Mouse (Mus musculus) embryonic stem cell, embryonic (primary cell): ENCODE results near the gene Thoc3.

Experiments used
- CTCF ChIA-PET, 4 experiments: fragments of 300-600 bp in 2 of 4; fragments of 350-600 bp in 2 of 4; sonication (Branson Sonifier 250); formaldehyde crosslinking; loops; one replicate each; lab custom pipeline; 2022; ENCODE audit warnings: inconsistent platforms in 2 of 4; lab: Charles Lee
- POLR2A ChIA-PET, 4 experiments: fragments of 300-600 bp in 2 of 4; fragments of 350-600 bp in 2 of 4; sonication (Branson Sonifier 250); formaldehyde crosslinking; loops; one replicate each; lab custom pipeline; 2022; ENCODE audit warnings: antibody characterized with exemption in 4 of 4, inconsistent platforms in 1 of 4; lab: Charles Lee

The Thoc3 gene

DNA sequence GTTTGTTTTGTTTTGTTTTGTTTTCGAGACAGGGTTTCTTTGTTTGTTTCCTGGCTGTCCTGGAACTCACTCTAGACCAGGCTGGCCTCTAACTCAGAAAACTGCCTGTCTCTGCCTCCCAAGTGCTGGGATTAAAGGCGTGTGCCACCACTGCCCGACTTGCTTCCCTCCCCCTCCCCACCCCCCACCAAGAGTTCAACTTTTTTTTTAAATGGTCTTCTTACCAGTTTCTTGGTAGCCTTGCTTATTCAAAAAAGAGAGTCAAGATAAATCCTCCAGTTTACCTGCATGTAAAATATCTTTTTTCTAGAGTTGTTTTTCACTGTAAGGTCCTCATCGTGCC lies 334 bp upstream of the Thoc3 start:
- ChIA-PET POLR2A (interaction anchor here (0.6 to 2.4 kb wide), 22 partner anchors 9 to 315 kb away, joined by 3 to 14 read pairs (median 4); partner anchors contain the start of genes Simc1 (in 2 of the 4), Arl10 (in 1 of the 4), Cplx2 (in 1 of the 4) and Higd2a (in 1 of the 4)), CTCF (interaction anchor here in 3 of 4 experiments (0.6 to 3.4 kb wide), 5 partner anchors 12 to 1456 kb away, joined by 3 to 18 read pairs (median 4); no protein-coding TSS in a partner anchor)

DNA sequence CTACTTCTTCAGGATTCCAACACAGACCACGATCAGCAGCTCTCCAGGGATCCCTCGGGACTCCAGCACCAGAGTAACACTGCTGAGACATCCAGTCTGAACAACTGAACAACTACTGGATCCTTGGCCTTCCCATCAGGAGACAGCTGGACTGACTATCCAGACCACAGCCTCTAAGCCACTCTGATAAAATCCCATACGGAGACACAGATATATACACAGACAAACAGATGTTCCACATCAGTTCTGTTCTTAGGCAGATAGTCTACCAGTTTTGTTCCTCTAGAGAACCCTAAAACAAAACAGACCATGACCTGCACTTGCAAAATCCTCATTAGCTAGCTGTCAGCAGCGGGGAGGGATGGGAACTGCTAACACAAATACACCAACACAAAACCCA lies 9.4 kb downstream of the Thoc3 start:
- CTCF ChIA-PET, result interaction anchor here in 1 of 4 experiments (6.4 kb wide), 1 partner anchor 12 kb away, joined by 45 read pairs; no protein-coding TSS in a partner anchor
- POLR2A ChIA-PET, result interaction anchor here (0.7 to 2.6 kb wide), 6 partner anchors 8 to 231 kb away, joined by 4 to 12 read pairs (median 8); partner anchors contain the start of genes Simc1 (in 1 of the 4) and Thoc3 (in 1 of the 4)

DNA sequence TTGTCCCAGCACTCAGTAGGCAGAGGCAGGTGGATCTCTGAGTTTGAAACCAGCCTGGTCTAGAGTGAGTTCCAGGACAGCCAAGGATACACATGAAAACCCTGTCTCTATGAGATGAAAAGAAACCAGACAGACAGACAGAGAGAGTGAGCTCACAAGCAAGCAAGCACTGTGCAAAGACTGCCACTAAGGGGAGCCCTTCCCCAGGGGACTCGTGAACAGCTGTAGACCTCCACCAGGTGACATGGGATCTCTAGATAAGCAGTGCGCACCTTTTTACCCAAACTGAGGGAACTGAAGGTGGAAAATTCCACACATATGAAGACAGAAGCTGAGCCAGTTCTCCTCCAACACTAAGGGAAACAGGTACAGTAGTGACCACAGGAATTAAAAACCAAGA lies 11.6 kb downstream of the Thoc3 start:
- ChIA-PET CTCF (interaction anchor here (0.6 to 6.4 kb wide), 25 partner anchors 9 to 343 kb away, joined by 3 to 45 read pairs (median 4); partner anchors contain the start of genes Thoc3 (in 2 of the 4), Cplx2 (in 1 of the 4) and Tspan17 (in 1 of the 4)), POLR2A (interaction anchor here in 3 of 4 experiments (0.8 to 2.2 kb wide), 7 partner anchors 9 to 339 kb away, joined by 3 to 9 read pairs (median 5); partner anchors contain the start of genes Faf2 (in 1 of the 3) and Thoc3 (in 1 of the 3))

DNA sequence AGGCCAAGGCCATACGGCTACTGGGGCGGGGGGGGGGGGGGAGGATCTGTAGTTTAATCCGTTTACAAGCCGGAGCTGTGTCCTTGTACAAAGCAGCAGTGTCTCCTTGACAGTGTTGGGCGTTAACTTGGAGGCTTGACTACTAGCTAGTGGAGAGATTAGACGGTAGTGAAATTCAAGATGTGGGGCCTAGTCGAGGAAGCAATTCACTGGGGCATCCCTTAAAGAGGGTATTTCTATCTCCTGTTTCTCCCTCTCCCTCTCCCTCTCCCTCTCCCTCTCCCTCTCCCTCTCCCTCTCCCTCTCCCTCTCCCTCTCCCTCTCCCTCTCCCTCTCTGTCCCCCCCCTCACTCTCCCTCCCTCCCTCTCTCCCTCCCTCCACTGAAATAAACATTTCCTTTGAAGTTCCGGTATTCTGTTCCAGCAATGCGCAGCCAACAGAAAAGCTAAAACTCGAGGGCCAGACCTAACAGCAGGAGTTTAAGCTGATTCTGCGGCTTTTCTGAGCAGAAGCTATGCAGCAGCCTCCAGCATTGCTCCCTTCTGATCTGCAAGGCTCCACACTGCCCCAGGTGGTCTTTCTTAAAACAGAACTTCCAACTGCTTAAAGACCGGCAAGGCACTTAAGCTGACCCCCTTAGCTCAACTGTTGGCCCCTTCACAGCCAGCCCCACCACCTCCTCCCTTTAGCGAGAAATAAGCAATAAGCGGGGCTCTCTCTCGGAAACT lies 21.0 kb downstream of the Thoc3 start:
- POLR2A ChIA-PET, result interaction anchor here (0.5 to 2.5 kb wide), 30 partner anchors 10 to 387 kb away, joined by 3 to 14 read pairs (median 4); partner anchors contain the start of genes Simc1 (in 2 of the 4) and Thoc3 (in 2 of the 4)

DNA sequence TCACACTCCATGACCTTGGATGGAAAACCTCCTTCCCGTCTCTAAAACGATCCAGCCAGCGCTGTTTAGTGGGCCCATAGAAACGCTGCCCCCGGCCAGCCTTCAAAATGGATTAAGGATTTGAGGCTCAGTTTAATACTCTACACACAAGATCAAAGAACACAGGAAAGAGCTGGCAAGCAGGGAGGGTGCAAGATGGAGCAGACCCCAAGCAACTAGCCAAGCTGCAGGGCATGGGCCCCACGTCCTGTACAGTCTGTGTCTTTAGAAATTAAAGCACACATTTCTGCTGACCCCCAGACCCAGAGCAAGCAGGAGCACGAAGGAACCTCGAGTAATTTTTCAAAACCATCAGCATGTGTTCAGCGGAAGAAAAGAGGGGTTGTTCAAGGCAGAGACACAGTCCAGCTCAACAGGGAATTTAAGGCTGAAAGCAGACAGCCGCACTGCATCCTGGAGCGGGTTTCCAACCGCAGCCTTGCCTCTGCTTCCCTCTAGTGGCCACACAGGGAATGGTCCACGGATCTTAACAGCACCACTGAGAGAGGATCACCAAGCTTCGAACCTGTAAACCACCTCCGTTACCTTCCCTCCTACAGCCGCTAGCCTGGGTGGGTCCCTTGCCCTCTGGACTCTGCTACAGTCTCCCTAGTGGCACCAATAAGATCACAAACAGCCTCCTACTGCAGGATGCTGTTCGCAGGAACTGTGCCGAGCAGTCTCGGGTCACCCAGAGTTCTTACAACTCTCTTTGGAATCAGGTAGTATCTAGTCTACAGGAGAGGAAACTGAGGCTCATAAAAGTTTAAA lies 21.8 kb downstream of the Thoc3 start:
- CTCF ChIA-PET, result interaction anchor here (0.5 to 3.7 kb wide), 142 partner anchors 9 to 1053 kb away, joined by 3 to 111 read pairs (median 4); partner anchors contain the start of genes Cplx2 (in 4 of the 4), Thoc3 (in 2 of the 4), Faf2 (in 1 of the 4) and Sfxn1 (in 1 of the 4)
- POLR2A ChIA-PET, result interaction anchor here in 3 of 4 experiments (0.6 to 2.5 kb wide), 18 partner anchors 10 to 386 kb away, joined by 3 to 14 read pairs (median 4); partner anchors contain the start of genes Simc1 (in 1 of the 3) and Thoc3 (in 1 of the 3)

More for the DNA sequence above, 21.0 kb downstream of the Thoc3 start:
- CTCF ChIA-PET, result interaction anchor here (0.5 to 3.7 kb wide), 148 partner anchors 8 to 1054 kb away, joined by 3 to 111 read pairs (median 4); partner anchors contain the start of genes Cplx2 (in 3 of the 4), Sfxn1 (in 2 of the 4), Thoc3 (in 2 of the 4) and Cdhr2 (in 1 of the 4)

DNA sequence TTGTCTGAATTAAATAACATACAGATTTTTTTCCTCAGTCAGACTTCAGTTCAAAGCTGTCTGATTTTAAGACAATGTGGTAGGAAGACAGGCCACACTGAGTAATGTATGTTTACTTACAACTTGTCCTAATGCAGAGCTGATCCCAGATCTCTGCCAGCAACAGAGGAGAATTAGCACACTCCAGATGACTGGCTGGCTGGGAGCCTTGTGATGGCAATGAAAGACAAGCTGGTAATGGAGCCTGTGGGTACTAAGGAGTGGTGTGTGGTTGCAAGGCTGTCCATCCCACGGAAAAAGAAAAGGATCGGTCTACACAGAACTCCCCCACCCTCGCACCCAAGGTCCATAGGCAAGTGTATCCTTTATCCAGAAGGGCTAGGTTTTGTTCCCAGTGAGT lies 25.0 kb downstream of the Thoc3 start:
- POLR2A ChIA-PET, result interaction anchor here in 1 of 4 experiments (0.6 kb wide), 1 partner anchor 132 kb away, joined by 5 read pairs; no protein-coding TSS in a partner anchor
- CTCF ChIA-PET, result interaction anchor here in 2 of 4 experiments (0.6 to 1.0 kb wide), 2 partner anchors 17 to 71 kb away, joined by 3 to 4 read pairs; no protein-coding TSS in a partner anchor

DNA sequence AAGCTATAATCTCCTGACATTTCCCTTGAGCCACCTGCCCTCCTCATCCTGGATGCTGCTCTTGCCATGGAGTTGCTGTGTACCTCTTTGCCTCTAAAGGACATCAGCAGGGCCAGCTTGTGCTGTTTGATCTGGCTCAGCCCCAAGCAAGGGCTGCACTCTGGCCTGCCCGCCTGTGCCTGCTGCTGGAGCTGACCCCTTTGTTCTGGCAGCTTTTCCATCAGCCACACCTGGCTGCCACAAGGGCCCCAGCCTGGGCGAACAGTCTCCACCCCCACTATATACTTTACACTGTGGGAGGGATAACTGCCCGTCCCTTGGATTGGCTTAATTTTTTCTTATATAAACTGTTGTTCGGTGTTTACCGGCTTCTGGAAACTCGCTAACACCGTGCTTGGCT lies 28.7 kb downstream of the Thoc3 start:
- CTCF ChIA-PET, result interaction anchor here in 1 of 4 experiments (1.0 kb wide), 1 partner anchor 8 kb away, joined by 4 read pairs; no protein-coding TSS in a partner anchor
- POLR2A ChIA-PET, result no interaction called here

DNA sequence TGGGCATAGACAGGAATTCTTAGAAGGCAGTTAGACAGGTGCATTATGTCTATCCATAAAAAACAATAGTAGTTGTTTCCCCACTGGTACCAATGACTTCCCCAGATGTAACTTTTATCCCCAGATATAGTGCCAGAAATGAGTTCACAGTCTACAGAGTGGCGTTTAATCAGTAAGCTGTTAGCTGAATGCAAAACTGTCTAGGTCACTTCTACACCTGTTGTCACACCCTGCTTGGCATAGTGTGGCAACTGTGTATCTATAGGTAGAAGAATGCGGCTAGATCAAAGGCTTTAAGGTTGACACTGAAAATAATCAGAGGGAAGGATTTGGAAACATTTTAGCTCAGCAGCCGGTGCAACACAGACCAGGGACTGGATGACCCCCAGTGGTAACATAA lies 29.8 kb downstream of the Thoc3 start:
- CTCF ChIA-PET, result interaction anchor here in 1 of 4 experiments (0.6 kb wide), 1 partner anchor 991 kb away, joined by 6 read pairs; no protein-coding TSS in a partner anchor

DNA sequence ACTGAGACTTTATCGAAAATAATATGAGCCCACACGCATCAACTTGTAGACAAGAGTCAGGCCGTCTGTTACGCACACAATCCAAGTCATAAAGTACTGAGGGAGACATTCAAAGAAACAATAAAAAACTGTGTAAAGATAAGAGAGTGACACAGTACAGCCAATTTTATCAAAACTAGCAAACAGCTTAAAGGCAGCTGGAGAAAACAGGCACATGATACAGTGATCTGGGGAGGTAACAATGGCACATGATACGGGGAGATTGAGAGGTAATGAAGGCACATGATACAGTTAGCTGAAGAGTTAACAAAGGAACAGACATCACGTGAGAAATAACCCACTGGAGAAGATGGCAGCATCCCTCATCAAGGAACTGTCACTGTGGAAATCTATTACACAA lies 31.6 kb downstream of the Thoc3 start:
- ChIA-PET POLR2A (no interaction called here), CTCF (interaction anchor here in 2 of 4 experiments (1.3 to 2.8 kb wide), 3 partner anchors 10 to 323 kb away, joined by 3 to 10 read pairs (median 4); no protein-coding TSS in a partner anchor)

More for the DNA sequence above, 29.8 kb downstream of the Thoc3 start:
- POLR2A ChIA-PET, result interaction anchor here in 2 of 4 experiments (0.6 to 0.9 kb wide), 4 partner anchors 12 to 342 kb away, joined by 3 to 4 read pairs (median 3); no protein-coding TSS in a partner anchor

DNA sequence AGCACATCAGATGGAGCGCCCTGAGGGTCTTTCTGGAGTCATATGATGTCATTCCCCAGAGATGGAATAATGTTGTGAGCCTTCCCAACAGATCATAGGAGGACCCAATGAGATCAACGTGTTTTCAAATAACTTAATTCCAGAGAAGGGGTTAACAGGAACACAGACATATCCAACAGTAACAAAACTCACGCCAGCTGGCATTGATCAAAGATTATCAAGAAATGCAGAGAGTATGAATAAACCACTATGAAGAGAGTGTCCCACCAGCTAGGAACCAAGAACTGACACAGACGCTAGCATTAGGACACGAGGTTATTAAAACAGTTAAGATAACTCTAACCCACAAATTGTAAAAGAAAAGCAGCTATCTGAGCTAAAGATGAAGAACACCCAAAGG lies 32.0 kb downstream of the Thoc3 start:
- POLR2A ChIA-PET, result interaction anchor here in 1 of 4 experiments (1.0 kb wide), 1 partner anchor 233 kb away, joined by 4 read pairs; no protein-coding TSS in a partner anchor
- CTCF ChIA-PET, result interaction anchor here in 2 of 4 experiments (0.6 to 2.8 kb wide), 4 partner anchors 11 to 399 kb away, joined by 3 to 10 read pairs (median 4); no protein-coding TSS in a partner anchor

DNA sequence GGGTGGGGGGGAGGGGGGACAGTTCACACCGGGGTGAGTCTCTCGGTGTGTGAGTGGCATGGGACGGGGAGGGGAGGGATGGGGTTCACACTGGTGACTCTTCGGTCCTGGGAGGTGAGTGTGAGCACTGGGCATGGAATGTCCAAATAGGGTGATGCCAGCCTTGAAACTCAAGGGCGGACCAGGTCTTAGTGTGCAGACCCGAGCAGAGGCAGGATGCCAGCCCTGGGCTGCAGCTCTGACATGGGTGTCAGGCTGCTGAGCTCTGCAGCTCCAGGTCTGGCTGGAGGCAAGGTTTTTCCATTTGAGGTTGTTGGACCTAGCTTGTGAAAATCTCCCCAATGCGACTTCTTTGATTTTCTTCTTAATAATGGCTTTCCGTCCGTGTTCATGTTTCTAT lies 37.5 kb downstream of the Thoc3 start:
- POLR2A ChIA-PET, result interaction anchor here in 1 of 4 experiments (0.6 kb wide), 1 partner anchor 38 kb away, joined by 4 read pairs; no protein-coding TSS in a partner anchor
- CTCF ChIA-PET, result no interaction called here

DNA sequence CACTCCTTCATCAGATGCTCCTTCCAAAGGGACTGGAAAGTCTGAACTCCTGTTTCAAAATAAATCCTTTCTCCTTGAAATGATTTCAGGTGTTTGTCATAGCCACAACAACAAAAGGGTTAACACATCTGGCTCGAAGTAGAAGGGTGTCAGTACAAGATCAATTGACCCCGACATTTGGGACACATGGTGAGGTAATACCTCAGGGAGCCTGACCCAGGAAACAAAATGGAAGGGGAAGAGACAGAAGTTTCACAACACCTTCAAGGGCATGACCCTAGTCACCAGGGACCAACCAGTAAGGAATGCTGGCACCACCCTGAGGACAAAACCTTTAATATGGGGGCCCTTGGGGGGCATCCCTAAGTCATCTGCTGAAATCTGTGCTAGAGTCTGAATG lies 38.6 kb downstream of the Thoc3 start:
- POLR2A ChIA-PET, result no interaction called here
- CTCF ChIA-PET, result no interaction called here

DNA sequence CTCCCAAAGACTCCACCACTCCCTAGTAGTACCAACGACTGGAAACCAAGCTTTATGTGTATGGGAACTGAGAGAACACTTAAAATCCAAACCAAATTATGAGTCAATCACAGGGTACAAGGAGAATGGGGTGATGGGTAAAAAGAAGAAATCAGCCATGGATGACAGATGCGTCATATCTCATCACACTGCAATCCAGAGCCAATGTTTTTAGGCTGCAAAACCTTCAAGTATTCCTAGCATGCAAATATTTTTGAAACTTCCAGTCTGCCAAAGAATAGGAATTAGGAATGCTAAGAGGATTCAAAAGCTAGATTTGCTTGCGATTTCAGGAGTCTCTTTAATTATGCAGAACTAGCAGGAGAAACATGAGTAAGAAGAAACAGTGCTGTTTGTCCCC lies 39.9 kb downstream of the Thoc3 start:
- ChIA-PET CTCF (interaction anchor here in 2 of 4 experiments (1.0 to 1.1 kb wide), 2 partner anchors 181 to 315 kb away, joined by 3 to 7 read pairs; no protein-coding TSS in a partner anchor), POLR2A (no interaction called here)

DNA sequence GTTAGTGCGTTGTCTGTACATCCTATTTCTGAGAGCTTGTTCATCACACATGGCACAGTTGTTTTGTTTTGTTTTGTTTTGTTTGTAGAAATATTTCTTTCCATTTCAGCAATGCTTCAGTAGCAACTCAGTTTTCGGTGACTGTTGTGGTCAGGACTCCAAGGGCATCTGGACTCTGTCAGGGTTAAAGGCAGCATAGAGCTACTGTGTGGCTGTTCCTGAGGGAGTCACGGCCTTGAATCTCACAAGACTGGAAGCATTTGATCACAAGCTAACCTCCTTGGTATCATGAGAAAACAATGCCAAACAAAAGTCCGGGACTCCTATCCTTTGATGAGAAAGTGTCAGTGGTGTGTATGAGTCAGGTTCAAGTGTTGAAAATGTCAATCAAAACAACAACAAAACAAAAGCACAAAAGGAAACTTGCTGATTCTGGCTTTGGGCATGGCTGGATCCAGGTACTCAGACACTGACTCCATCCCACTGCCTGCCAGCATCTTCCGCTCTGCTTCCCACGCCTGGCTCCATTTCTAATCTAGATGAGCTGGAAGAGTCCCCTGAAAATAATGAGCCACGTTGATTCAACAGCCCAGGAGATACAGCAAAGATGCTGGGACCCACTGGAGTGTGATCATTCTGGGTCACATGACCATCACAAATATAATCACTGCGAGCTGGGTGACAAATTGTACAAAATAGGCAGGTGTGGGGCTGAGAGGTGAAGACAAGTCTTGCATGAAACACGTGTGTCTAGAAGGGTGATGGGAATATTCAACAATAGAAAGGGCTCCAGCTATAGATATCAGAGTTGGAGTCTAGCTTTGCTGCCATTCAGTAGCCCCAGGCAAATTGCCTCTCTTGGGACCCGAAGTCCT lies 41.6 kb downstream of the Thoc3 start:
- POLR2A ChIA-PET, result interaction anchor here in 2 of 4 experiments (0.5 to 0.9 kb wide), 2 partner anchors 11 to 362 kb away, joined by 4 read pairs; partner anchors contain the start of gene Tspan17 (in 1 of the 2)
- CTCF ChIA-PET, result interaction anchor here in 2 of 4 experiments (0.5 to 1.8 kb wide), 6 partner anchors 8 to 537 kb away, joined by 3 to 11 read pairs (median 3); partner anchors contain the start of gene Cplx2 (in 1 of the 2)

DNA sequence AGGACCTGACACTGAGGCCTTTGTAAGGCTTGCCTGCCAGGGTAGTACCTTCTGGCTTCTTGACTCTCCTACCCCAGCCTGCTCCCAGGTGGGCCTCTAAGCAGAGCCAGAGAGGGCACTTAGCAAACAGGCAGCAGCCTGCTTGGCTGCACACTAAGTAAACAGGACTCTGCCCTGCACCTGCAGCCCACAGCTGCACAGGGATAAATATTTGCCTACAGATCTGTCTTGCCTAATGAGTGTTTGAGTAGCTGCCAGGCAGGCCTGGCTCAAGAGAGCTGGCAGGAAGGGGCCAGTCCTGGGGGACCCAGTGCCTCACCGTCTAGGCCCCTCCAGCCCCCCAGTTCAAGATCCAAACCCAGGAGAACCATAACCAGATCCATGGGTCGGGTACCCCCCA lies 43.4 kb downstream of the Thoc3 start:
- CTCF ChIA-PET, result interaction anchor here in 2 of 4 experiments (0.8 to 2.3 kb wide), 3 partner anchors 21 to 178 kb away, joined by 3 to 18 read pairs (median 3); no protein-coding TSS in a partner anchor
- POLR2A ChIA-PET, result no interaction called here

DNA sequence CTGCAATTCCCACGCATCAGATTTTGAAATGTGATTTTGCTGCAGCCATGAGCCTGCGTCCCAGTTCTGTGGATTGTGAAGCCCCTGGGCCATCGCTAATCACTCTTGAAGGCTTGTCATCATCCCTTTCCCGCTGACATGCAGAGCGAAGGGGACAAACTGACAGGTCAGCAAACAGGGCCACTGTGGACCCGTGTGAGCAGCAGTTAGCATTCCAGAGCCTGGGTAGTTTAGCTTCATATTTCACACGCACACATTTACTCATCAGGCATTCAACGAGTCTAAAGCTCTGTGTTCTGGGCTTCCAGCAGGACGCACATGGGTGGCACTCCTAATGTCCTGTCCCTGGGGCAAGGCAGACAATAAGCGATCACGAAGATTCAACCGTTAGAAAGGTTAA lies 48.4 kb downstream of the Thoc3 start:
- ChIA-PET CTCF (interaction anchor here in 1 of 4 experiments (0.9 kb wide), 1 partner anchor 157 kb away, joined by 3 read pairs; no protein-coding TSS in a partner anchor), POLR2A (no interaction called here)
